Mouse (Mus musculus) kidney, postnatal 14 days (tissue): ENCODE measurements around the gene Camk1d.
"Not testable (repeated sequence)": the region's sequence is repeated elsewhere in the genome, so short reads cannot be mapped to it uniquely, and the experiment has no call there.

ENCODE experiments used
- DNase-seq: peaks from one replicate; pipeline ENCODE4 v3.0.0; 2022; ENCODE audit warnings: mixed read lengths

Camk1d gene

DNA sequence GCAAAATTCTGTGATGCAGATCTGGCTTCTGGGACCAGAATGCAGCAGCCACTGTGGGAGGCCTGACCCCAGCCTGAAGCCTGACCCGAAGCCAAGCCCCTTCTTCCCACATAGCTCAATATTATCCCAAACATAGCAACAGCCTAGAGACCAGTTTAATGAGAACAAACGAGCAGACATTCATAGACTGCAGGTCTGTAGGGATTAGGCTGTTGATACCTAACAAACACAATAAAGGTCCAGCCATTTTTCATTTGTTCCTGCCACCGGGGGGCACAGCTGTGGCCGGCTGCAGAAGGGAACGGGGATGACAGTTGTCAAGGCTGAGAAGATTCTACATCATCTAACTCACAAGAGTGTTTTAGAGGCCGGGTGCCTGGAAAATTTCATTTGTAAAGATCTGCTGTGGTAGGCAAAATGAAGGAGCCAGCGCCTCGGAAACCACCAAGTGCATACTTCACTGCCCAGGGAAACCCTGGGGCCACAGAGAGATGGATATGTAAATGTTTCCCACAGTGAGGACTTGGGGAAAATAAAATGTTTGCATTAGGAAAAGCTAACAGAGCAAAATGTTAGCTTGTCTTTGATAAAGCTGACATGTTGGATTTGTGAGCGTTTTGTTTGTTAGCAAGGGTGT, 399.7 kb downstream of the Camk1d start:
- DNase-seq, result peak; percentile 21

GRCm38 (mm10) chr2:5305156-5305555, 409.2 kb downstream of the Camk1d start:
- DNase-seq, result no peak

- DNase-seq, result no peak
These were observed 409.9 kb downstream of the Camk1d start for GRCm38 (mm10) chr2:5304451-5304850.

DNA sequence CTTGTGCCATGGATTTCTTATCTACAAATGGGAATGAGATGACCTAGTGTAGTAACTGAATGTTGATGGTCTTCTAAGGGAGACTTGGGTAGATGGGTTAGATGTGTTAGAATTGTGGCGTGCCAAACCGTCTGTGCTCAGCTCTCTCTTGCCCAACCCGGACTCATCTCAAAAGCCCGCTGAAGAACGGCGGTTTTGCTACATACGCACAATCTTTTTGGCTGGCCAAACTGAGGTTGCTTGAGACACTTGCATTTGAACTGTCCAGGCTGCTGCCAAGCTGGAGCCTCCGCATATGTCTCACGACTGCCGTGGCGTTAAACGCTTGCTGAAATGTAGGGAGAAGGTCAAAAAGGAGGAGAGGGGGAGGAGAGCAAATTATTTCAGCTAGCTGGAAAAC, 413.0 kb downstream of the Camk1d start:
- no peak for DNase-seq

- DNase-seq, result peak; percentile 69
These were observed 416.2 kb downstream of the Camk1d start for GRCm38 (mm10) chr2:5298071-5298470.

- no peak for DNase-seq
These were observed 417.4 kb downstream of the Camk1d start for GRCm38 (mm10) chr2:5296749-5297545.

- DNase-seq, result no peak
These were observed 419.2 kb downstream of the Camk1d start for GRCm38 (mm10) chr2:5295098-5295497.

GRCm38 (mm10) chr2:5294451-5294850, 419.9 kb downstream of the Camk1d start:
- peak; percentile 31 for DNase-seq

GRCm38 (mm10) chr2:5288593-5288992, 425.7 kb downstream of the Camk1d start:
- DNase-seq, result no peak

GRCm38 (mm10) chr2:5287044-5287380, 427.3 kb downstream of the Camk1d start:
- DNase-seq, result peak; percentile 29

- DNase-seq, result peak; percentile 84
These were observed 427.9 kb downstream of the Camk1d start for GRCm38 (mm10) chr2:5286189-5287043.

- no peak for DNase-seq
These were observed 430.0 kb downstream of the Camk1d start for GRCm38 (mm10) chr2:5284351-5284750.

DNA sequence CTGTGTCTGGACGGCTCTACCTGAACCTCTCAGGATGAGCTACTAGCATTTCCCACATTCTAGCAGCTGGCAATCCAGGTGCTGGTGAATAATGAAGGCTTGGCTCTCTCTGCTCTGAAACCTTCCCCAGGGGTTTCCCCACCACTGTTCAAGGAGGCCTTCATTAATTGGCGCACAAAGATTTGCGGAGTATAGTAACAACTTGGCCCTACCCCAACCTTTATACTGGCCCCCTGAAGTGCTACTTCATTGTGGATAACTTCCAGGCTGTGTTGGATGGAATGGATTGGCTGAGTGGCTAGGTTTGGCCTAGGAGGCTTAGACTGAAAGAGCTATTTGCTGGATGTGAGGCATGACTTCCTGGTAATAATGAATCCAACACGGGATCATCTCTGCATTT, 431.7 kb downstream of the Camk1d start:
- no peak for DNase-seq

DNA sequence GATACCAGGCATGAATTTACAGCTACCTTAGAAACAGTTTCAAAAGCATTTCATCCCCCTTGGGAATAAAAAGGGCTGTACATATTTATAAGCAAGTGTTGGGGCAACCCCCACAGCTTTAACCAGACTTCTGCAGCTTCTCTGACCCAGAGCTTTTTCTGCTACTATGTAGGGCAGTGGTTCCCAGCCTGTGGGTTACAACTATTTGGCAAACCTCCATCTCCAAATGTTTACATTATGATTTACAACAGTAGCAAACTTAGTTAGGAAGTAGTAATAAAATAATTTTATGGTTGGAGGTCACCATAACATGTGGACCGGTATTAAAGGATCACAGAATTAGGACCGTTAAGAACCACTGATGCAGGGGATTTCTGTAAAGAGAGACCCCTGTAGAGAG, 446.3 kb downstream of the Camk1d start:
- DNase-seq, result no peak

GRCm38 (mm10) chr2:5262279-5262678, 452.0 kb downstream of the Camk1d start:
- DNase-seq, result no peak

- DNase-seq, result no peak
These were observed 456.1 kb downstream of the Camk1d start for GRCm38 (mm10) chr2:5258250-5258649.

- DNase-seq, result peak; percentile 16
These were observed 464.3 kb downstream of the Camk1d start for GRCm38 (mm10) chr2:5249969-5250368.

DNA sequence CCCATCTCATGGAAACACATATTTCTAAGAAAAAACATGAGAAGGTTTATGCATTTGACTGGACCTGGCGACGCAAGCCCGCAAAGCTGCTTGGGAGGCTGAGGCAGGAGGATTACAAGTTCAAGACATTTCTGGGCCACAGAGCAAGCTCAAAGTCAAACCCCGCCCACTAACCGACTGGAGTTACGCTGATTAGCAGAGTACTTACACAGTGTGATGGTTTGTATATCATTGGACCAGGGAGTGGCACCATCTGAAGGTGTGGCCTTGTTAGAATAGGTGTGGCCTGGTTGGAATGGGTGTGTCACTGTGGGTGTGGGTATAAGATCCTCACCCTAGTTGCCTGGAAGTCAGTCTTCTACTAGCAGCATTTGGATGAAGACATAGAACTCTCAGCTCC, 465.1 kb downstream of the Camk1d start:
- not testable (repeated sequence) for DNase-seq
